Mouse (Mus musculus): ENCODE measurements at regions not wholly inside any gene's neighbourhood (a gene's known extent, or its start where the extent isn't known, plus 50 kb on each side); places are given as distances from the start of the nearest gene placed in this dataset.

DNA sequence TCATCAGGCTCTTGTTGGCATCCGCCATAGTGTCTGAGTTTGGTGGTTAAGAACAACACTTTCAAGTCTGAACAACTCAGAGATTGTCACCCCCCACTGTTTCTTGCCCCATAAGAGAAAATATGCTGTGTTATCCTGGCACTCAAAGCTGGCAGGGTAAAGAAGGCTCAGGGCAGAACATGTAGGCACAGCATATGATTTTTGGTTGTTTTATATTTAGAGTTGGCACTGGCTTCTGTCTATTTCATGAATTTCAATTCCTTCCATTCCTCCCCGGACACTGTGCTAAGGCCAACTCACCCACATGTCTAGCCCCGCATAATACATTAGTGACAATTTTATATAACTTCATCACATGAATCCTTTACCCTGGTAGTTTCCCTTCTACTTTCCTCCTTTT, 83.5 kb upstream of the Fam84a start:
- no peak for ATAC-seq
- no peaks in the 10 kb centered on the region for H3K36me3 ChIP-seq
- no peak overlapping the region for H3K4me3 ChIP-seq (replicated peaks)
- no peaks in the 10 kb centered on the region for H3K27me3 ChIP-seq
- WGBS, result 88% methylated on average over 3 of the region's 3 CpGs
- H3K4me2 ChIP-seq (replicated peaks), result no peak overlapping the region
- no peak overlapping the region for H3K27ac ChIP-seq
- no peaks in the 10 kb centered on the region for H3K4me1 ChIP-seq (replicated peaks)
- H3K9ac ChIP-seq (replicated peaks), result no peak overlapping the region
- no peaks in the 10 kb centered on the region for H3K9me3 ChIP-seq

DNA sequence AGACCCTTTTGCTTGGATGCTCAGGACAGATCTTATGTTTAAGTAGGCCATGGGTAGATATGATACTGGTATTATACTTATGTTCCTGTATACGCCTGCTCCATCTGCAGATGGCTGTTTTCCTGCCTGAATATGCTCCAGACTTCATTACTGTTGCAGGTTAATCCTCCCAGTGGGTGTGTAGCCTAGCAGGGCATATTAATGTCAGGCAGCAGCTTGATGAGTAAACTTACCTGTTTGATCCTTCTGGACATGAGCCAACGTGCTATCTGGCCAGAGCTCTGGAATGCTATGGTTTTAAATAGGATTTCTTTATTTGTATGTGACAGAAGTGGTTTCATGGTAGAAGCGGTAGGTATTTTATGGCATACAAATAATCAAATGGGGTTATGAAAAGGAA, 60.8 kb upstream of the Fam84a start:
- H3K4me3 ChIP-seq (replicated peaks), result no peak overlapping the region
- H3K27ac ChIP-seq, result no peak overlapping the region
- no peaks in the 10 kb centered on the region for H3K9me3 ChIP-seq
- 72% methylated on average over 3 of the region's 3 CpGs for WGBS
- ATAC-seq, result no peak
- no peaks in the 10 kb centered on the region for H3K36me3 ChIP-seq
- no peaks in the 10 kb centered on the region for H3K27me3 ChIP-seq
- no peak overlapping the region for H3K9ac ChIP-seq (replicated peaks)
- H3K4me1 ChIP-seq (replicated peaks), result no peaks in the 10 kb centered on the region
- no peak overlapping the region for H3K4me2 ChIP-seq (replicated peaks)

DNA sequence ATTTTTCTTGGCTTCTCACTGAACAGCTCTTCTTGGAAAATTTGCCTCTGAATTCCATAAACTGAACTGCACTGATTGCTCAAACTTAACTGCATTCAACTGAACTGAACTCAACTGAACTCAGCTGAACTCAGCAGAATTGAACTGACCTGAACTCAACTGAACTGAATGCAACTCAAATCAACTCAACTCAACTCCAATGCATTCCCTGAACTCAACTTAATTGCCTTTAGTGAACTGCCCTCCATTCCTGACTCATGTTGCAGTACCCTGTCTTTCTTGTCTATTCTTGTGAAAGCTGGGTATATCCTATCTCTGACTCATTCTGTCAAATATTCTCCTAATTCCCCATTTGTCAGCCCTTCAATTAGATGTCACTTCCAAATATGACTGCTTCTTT, 58.0 kb upstream of the Fam84a start:
- H3K27ac ChIP-seq, result no peak overlapping the region
- no peak overlapping the region for H3K4me3 ChIP-seq (replicated peaks)
- H3K9me3 ChIP-seq, result no peaks in the 10 kb centered on the region
- H3K36me3 ChIP-seq, result no peaks in the 10 kb centered on the region
- H3K4me1 ChIP-seq (replicated peaks), result no peaks in the 10 kb centered on the region
- H3K9ac ChIP-seq (replicated peaks), result no peak overlapping the region
- no peak for ATAC-seq
- H3K27me3 ChIP-seq, result no peaks in the 10 kb centered on the region
- H3K4me2 ChIP-seq (replicated peaks), result no peak overlapping the region

DNA sequence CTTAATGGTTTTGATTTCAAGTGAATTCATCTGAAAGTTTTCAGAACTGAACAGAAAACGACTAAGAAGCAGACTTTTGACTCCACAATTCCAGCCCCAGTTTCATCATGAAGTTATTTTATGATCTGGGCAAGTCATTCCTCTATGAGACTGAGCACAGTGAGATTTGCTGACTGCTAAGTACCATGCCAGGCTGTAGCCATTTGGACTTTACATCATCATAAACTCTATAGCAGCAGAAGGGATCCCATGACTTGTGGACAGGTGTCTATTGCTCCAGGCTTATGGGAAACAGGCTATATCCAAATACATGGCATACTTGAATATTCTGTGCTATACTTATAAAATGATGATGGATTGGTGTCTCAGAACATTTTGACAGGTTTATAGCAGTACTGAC, 55.4 kb upstream of the Fam84a start:
- Histone ChIP-seq H3K9ac (replicated peaks) (no peak overlapping the region), H3K9me3 (no peaks in the 10 kb centered on the region), H3K4me2 (replicated peaks) (no peak overlapping the region), H3K4me3 (replicated peaks) (no peak overlapping the region), H3K4me1 (replicated peaks) (no peaks in the 10 kb centered on the region), H3K27ac (no peak overlapping the region), H3K27me3 (no peaks in the 10 kb centered on the region), H3K36me3 (no peaks in the 10 kb centered on the region)
- 74% methylated on average over 1 of the region's 1 CpGs for WGBS
- no peak for ATAC-seq

DNA sequence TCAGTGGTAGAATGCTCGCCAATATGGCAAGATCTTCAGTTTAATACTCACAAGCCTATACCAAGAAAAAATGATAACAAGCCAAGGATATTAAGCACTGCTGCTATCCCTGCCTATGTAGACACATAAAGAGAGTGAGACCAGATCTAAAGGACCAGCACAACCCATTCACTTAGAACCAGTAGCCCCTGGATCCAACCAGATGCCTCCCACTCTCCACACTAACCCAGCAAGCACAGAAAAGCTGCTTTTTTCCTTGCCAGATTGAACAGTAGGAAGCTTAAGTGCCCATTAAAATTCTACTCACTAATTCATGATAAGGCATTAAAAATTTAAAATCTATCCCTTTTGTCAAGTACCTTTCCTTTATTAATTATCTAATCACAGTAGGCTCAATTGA, 52.6 kb upstream of the Fam84a start:
- WGBS, result 86% methylated on average over 1 of the region's 1 CpGs
- Histone ChIP-seq H3K27ac (no peak overlapping the region), H3K27me3 (no peaks in the 10 kb centered on the region), H3K4me1 (replicated peaks) (no peaks in the 10 kb centered on the region), H3K4me2 (replicated peaks) (no peak overlapping the region), H3K4me3 (replicated peaks) (no peak overlapping the region), H3K9ac (replicated peaks) (no peak overlapping the region), H3K9me3 (no peaks in the 10 kb centered on the region), H3K36me3 (no peaks in the 10 kb centered on the region)
- peak; percentile 48; the same call in 1 of the 2 replicates for ATAC-seq

All from midbrain, embryonic 13.5 days (tissue).